Mouse (Mus musculus): ENCODE results near the gene Edar.

The Edar gene

GRCm38 (mm10) chr10:58651270-58652042 lies 24.0 kb downstream of the Edar start:
- DNase-seq, result no peak

GRCm38 (mm10) chr10:58648787-58649186 lies 26.7 kb downstream of the Edar start:
- no peak for DNase-seq

- DNase-seq, result no peak
These were observed 30.8 kb downstream of the Edar start for GRCm38 (mm10) chr10:58644671-58645070.

GRCm38 (mm10) chr10:58644194-58644593 lies 31.3 kb downstream of the Edar start:
- peak; percentile 52 for DNase-seq

- no peak for DNase-seq
These were observed 32.5 kb downstream of the Edar start for GRCm38 (mm10) chr10:58643001-58643400.

- no peak for DNase-seq
These were observed 33.8 kb downstream of the Edar start for GRCm38 (mm10) chr10:58641631-58642030.

GRCm38 (mm10) chr10:58640446-58641400 lies 34.7 kb downstream of the Edar start:
- peak; percentile 40 for DNase-seq

- no peak for DNase-seq
These were observed 36.2 kb downstream of the Edar start for GRCm38 (mm10) chr10:58639291-58639690.

GRCm38 (mm10) chr10:58636431-58637080 lies 38.9 kb downstream of the Edar start:
- no peak for DNase-seq

GRCm38 (mm10) chr10:58633507-58633906 lies 41.9 kb downstream of the Edar start:
- no peak for DNase-seq

- peak; percentile 65 for DNase-seq
These were observed 47.9 kb downstream of the Edar start for GRCm38 (mm10) chr10:58627569-58627968.

- DNase-seq, result no peak
These were observed 50.4 kb downstream of the Edar start for GRCm38 (mm10) chr10:58624848-58625711.

GRCm38 (mm10) chr10:58619266-58619665 lies 56.2 kb downstream of the Edar start:
- no peak for DNase-seq

GRCm38 (mm10) chr10:58618501-58619216 lies 56.8 kb downstream of the Edar start:
- DNase-seq, result peak; percentile 25

GRCm38 (mm10) chr10:58616565-58616964 lies 58.9 kb downstream of the Edar start:
- DNase-seq, result no peak

- DNase-seq, result no peak
These were observed 60.9 kb downstream of the Edar start for GRCm38 (mm10) chr10:58614601-58615000.

GRCm38 (mm10) chr10:58610484-58611261 lies 64.8 kb downstream of the Edar start:
- DNase-seq, result no peak

GRCm38 (mm10) chr10:58608858-58609257 lies 66.6 kb downstream of the Edar start:
- DNase-seq, result peak; percentile 52

- DNase-seq, result no peak
These were observed 69.1 kb downstream of the Edar start for GRCm38 (mm10) chr10:58606356-58606755.

GRCm38 (mm10) chr10:58604779-58605178 lies 70.7 kb downstream of the Edar start:
- peak; percentile 86 for DNase-seq

GRCm38 (mm10) chr10:58601946-58602345 lies 73.5 kb downstream of the Edar start:
- no peak for DNase-seq

All from lung, postnatal 10 days (tissue).